Mouse (Mus musculus) E14TG2a.4 (cell line): Measurements from ENCODE around the gene Dchs2.

Experiments used
- H3K27me3 ChIP-seq: 2 replicates; pipeline ENCODE4 v1.6.1; 2014; ENCODE audit warnings: low read length, control low read depth; ENCODE audit not compliant: insufficient read depth
- H3K36me3 ChIP-seq: 2 replicates; pipeline ENCODE4 v1.6.1; 2014; ENCODE audit warnings: low read length, control low read depth; ENCODE audit not compliant: insufficient read depth
- H3K4me1 ChIP-seq: replicated peaks from 2 replicates; pipeline ENCODE4 v1.6.1; 2014; ENCODE audit warnings: low read depth, low read length, control low read depth
- H3K4me3 ChIP-seq: replicated peaks from 2 replicates; pipeline ENCODE4 v1.5.1; 2014; ENCODE audit warnings: mild to moderate bottlenecking, low read length
- H3K9me3 ChIP-seq: 2 replicates; pipeline ENCODE4 v1.6.1; 2014; ENCODE audit warnings: low read length, control low read depth
- CTCF ChIP-seq: conservative IDR thresholded peaks from 2 replicates; pipeline ENCODE4 v1.5.1; 2014; ENCODE audit warnings: low read length
- NANOG ChIP-seq: IDR thresholded peaks from 2 replicates; pipeline ENCODE4 v1.6.1; 2014; ENCODE audit warnings: borderline replicate concordance, low read length, mixed read lengths
- POU5F1 ChIP-seq: IDR thresholded peaks from 2 replicates; pipeline ENCODE4 v1.6.1; 2014; ENCODE audit warnings: low read length, borderline replicate concordance

The Dchs2 gene

GRCm38 (mm10) chr3:83185527-83185926, 57.8 kb downstream of the Dchs2 start:
- peaks cover 4% of the 10 kb centered on the region for H3K9me3 ChIP-seq
- H3K36me3 ChIP-seq: no peaks in the 10 kb centered on the region
- no peaks in the 10 kb centered on the region for H3K27me3 ChIP-seq
- TF ChIP-seq CTCF (no peak), NANOG (no peak), POU5F1 (no peak)
- no peak overlapping the region for H3K4me3 ChIP-seq
- H3K4me1 ChIP-seq: no peaks in the 10 kb centered on the region

GRCm38 (mm10) chr3:83191271-83191670, 63.5 kb downstream of the Dchs2 start:
- TF ChIP-seq CTCF (no peak), NANOG (no peak), POU5F1 (no peak)
- Histone ChIP-seq H3K27me3 (no peaks in the 10 kb centered on the region), H3K4me3 (no peak overlapping the region), H3K9me3 (peaks cover 6% of the 10 kb centered on the region), H3K4me1 (no peaks in the 10 kb centered on the region), H3K36me3 (no peaks in the 10 kb centered on the region)

- no peaks in the 10 kb centered on the region for H3K4me1 ChIP-seq
- no peaks in the 10 kb centered on the region for H3K27me3 ChIP-seq
- H3K36me3 ChIP-seq: no peaks in the 10 kb centered on the region
- H3K9me3 ChIP-seq: peaks cover 6% of the 10 kb centered on the region
- TF ChIP-seq CTCF (no peak), POU5F1 (no peak), NANOG (no peak)
- no peak overlapping the region for H3K4me3 ChIP-seq
Observed at GRCm38 (mm10) chr3:83192401-83192800, 64.7 kb downstream of the Dchs2 start.

- H3K4me1 ChIP-seq: no peaks in the 10 kb centered on the region
- no peaks in the 10 kb centered on the region for H3K36me3 ChIP-seq
- no peaks in the 10 kb centered on the region for H3K27me3 ChIP-seq
- peaks cover 6% of the 10 kb centered on the region for H3K9me3 ChIP-seq
- H3K4me3 ChIP-seq: no peak overlapping the region
- no peak for TF ChIP-seq POU5F1
- TF ChIP-seq CTCF: no peak
- TF ChIP-seq NANOG: no peak
Observed at GRCm38 (mm10) chr3:83194911-83195310, 67.2 kb downstream of the Dchs2 start.

GRCm38 (mm10) chr3:83201286-83201980, 73.7 kb downstream of the Dchs2 start:
- TF ChIP-seq NANOG: no peak
- TF ChIP-seq CTCF: no peak
- TF ChIP-seq POU5F1: no peak
- no peaks in the 10 kb centered on the region for H3K27me3 ChIP-seq
- H3K4me3 ChIP-seq: no peak overlapping the region
- no peaks in the 10 kb centered on the region for H3K36me3 ChIP-seq
- H3K9me3 ChIP-seq: peaks cover 3% of the 10 kb centered on the region
- H3K4me1 ChIP-seq: no peaks in the 10 kb centered on the region

GRCm38 (mm10) chr3:83205073-83205668, 77.4 kb downstream of the Dchs2 start:
- Histone ChIP-seq H3K4me3 (no peak overlapping the region), H3K4me1 (0 out of 2 replicates have a peak, but pooled peaks cover 5% of the 10 kb centered on the region), H3K27me3 (no peaks in the 10 kb centered on the region), H3K9me3 (peaks cover 3% of the 10 kb centered on the region), H3K36me3 (no peaks in the 10 kb centered on the region)
- TF ChIP-seq CTCF (no peak), POU5F1 (no peak), NANOG (no peak)

- no peaks in the 10 kb centered on the region for H3K27me3 ChIP-seq
- no peaks in the 10 kb centered on the region for H3K9me3 ChIP-seq
- H3K4me1 ChIP-seq: peaks cover 16% of the 10 kb centered on the region
- no peaks in the 10 kb centered on the region for H3K36me3 ChIP-seq
- no peak overlapping the region for H3K4me3 ChIP-seq
- TF ChIP-seq POU5F1 (no peak), CTCF (no peak), NANOG (no peak)
Observed at GRCm38 (mm10) chr3:83209646-83210045, 81.9 kb downstream of the Dchs2 start.

GRCm38 (mm10) chr3:83210210-83210609, 82.5 kb downstream of the Dchs2 start:
- Histone ChIP-seq H3K9me3 (no peaks in the 10 kb centered on the region), H3K4me1 (peaks cover 16% of the 10 kb centered on the region), H3K27me3 (no peaks in the 10 kb centered on the region), H3K36me3 (no peaks in the 10 kb centered on the region), H3K4me3 (no peak overlapping the region)
- TF ChIP-seq POU5F1: no peak
- no peak for TF ChIP-seq CTCF
- TF ChIP-seq NANOG: no peak

- Histone ChIP-seq H3K36me3 (no peaks in the 10 kb centered on the region), H3K27me3 (no peaks in the 10 kb centered on the region), H3K4me1 (peaks cover 16% of the 10 kb centered on the region), H3K9me3 (no peaks in the 10 kb centered on the region), H3K4me3 (no peak overlapping the region)
- TF ChIP-seq NANOG (no peak), CTCF (no peak), POU5F1 (no peak)
Observed at GRCm38 (mm10) chr3:83211939-83212338, 84.2 kb downstream of the Dchs2 start.
